Comparison of ENCODE assay signal across 17 mouse cellular contexts in genomic region chr7:28880554-28880953, GRCm38 (mm10). TPM values are rescaled to one million over a fixed set of nuclear protein-coding genes. Genes with fewer than 3 reads are reported as not detected.
"Had no signal": no experiment of that assay in that cellular context is flagged by ENCODE, and none has a peak within 500 bp of the region (broad histone marks: within the 10 kb centered on the region; RNA-seq: fewer than 3 reads in every experiment).

No protein-coding gene starts in this region.

- H3K4me1 ChIP-seq: midbrain, embryonic 15.5 days; neural tube, embryonic 15.5 days had no signal

- ATAC-seq: lung, postnatal 0 days; midbrain, embryonic 15.5 days had no signal

- H3K36me3 ChIP-seq: limb, embryonic 10.5 days; liver, embryonic 15.5 days; midbrain, embryonic 15.5 days; neural tube, embryonic 15.5 days had no signal

- H3K4me2 ChIP-seq: liver, embryonic 11.5 days; liver, embryonic 15.5 days; midbrain, embryonic 15.5 days; neural tube, embryonic 15.5 days had no signal

- H3K27ac ChIP-seq: kidney, postnatal 0 days; liver, embryonic 15.5 days; midbrain, embryonic 15.5 days; neural tube, embryonic 15.5 days had no signal

- H3K27me3 ChIP-seq: midbrain, embryonic 15.5 days; neural tube, embryonic 15.5 days had no signal

- H3K9me3 ChIP-seq: limb, embryonic 10.5 days; liver, embryonic 15.5 days; midbrain, embryonic 15.5 days; neural tube, embryonic 15.5 days had no signal

- H3K9ac ChIP-seq: liver, embryonic 15.5 days; midbrain, embryonic 15.5 days; neural tube, embryonic 15.5 days had no signal

- H3K4me3 ChIP-seq: limb, embryonic 10.5 days; liver, embryonic 15.5 days; midbrain, embryonic 15.5 days; neural tube, embryonic 15.5 days had no signal

- DNase-seq: kidney, adult 11 months; kidney, adult 9 months; kidney, postnatal 36 days; layer of hippocampus, adult 9-11 months; lung, adult 2 months; lung, postnatal 36 days; right cerebral cortex, postnatal 4 days; spleen, adult 18-20 months had no signal

RNA-seq across cellular contexts. Expression of gene Capn12, which starts 0.7 kb away (rescaled TPM):
- total RNA-seq: megakaryocyte progenitor cell, adult 5-6 weeks had no signal

RNA-seq across cellular contexts. Expression of gene Lgals7, which starts 16.9 kb away (rescaled TPM):
- total RNA-seq: layer of hippocampus, adult 18-20 months had no signal
- polyA plus RNA-seq: liver, embryonic 11.5 days had no signal
